Mouse (Mus musculus): ENCODE data around the gene Grcc10. TPM values are rescaled to one million over a fixed set of nuclear protein-coding genes. Genes with fewer than 3 reads are reported as not detected.

Gene Grcc10
- polyA plus RNA-seq, 1 experiment from 2014 or later, result 689 TPM

DNA sequence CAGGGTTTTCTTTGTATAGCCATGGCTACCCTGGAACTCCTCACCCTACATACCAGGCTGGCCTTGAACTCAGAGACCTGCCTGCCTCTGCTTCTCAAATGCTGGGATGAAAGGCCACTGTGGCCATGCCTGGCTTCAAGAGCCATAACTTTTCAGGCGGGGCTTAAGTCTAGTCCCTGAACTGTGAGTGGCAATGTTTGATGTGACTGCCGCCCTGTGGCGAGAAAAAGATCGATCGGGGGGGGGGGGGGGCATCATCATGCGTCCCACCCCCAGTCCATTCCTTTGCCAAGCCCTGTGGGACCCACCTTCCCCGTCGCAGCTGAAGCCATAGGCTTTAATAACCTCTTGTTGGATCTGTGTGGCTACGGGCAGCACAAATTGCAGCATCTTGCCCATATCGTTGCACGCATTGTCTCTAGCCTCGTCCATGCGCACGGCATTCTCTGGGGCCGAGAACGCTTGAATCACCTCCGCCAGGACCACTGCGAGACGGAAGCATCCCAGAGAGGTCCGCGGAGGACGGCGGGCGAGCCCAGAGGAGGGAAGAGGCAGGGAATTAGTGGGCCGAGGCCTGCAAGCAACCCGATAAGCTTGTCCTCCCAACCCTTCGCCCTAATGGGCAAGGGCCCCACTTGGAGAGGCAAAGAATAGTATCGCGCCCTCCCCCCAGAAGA is 825 bp downstream of the Grcc10 start:
- DNase-seq (peak; percentile 74), ATAC-seq (ENCODE audit: low FRiP score, low TSS enrichment) (peak; percentile 25)
- Histone ChIP-seq H3K9me3 (ENCODE audit: control insufficient read depth, low read length) (no peaks in the 10 kb centered on the region), H3K27ac (replicated peaks; ENCODE audit: low read depth, low read length) (peak overlapping the region; percentile 99), H3K4me3 (replicated peaks; ENCODE audit: low read depth, low read length) (peak overlapping the region; percentile 70), H3K36me3 (ENCODE audit: control insufficient read depth, insufficient read depth, low read length) (peaks cover 36% of the 10 kb centered on the region), H3K4me2 (ENCODE audit: low read length) (peak overlapping the region; percentile 77), H3K27me3 (ENCODE audit: control insufficient read depth, insufficient read depth, low read length) (no peaks in the 10 kb centered on the region), H3K4me1 (ENCODE audit: control insufficient read depth, insufficient read depth, low read length) (peaks cover 28% of the 10 kb centered on the region), H3K9ac (replicated peaks; ENCODE audit: low read length) (peak overlapping the region; percentile 94)
- under 1% methylated on average over 29 of the region's 29 CpGs for WGBS

DNA sequence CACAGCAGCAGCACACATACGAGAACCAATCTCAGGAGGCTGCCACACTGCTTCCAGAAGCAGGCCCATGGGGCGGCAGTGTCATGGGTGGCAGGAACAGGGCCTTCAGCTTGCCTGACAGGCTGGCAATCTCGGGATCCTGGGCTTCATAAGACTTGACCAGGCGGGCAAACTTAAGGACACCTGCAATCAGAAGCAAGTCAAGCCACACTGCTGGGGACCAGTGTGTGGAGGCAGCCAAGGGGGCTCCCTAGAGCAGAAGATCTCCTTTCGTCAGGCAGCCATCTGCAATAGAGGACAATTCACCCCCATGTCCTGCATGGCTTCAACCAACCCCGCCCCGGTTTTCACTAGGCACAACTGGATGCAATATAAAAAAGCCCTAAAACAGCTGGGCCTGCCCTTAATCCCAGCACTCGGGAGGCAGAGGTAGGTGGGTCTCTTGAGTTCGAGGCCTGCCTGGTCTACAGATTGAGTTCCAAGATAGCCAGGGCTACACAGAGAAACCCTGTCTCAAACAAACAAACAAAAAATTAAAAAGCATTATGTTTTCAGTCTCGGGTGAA is 1.9 kb downstream of the Grcc10 start:
- Histone ChIP-seq H3K27me3 (ENCODE audit: control insufficient read depth, insufficient read depth, low read length) (no peaks in the 10 kb centered on the region), H3K4me2 (ENCODE audit: low read length) (peak overlapping the region; percentile 77), H3K4me1 (ENCODE audit: control insufficient read depth, insufficient read depth, low read length) (peaks cover 25% of the 10 kb centered on the region), H3K36me3 (ENCODE audit: control insufficient read depth, insufficient read depth, low read length) (peaks cover 26% of the 10 kb centered on the region), H3K9ac (replicated peaks; ENCODE audit: low read length) (no peak overlapping the region), H3K4me3 (replicated peaks; ENCODE audit: low read depth, low read length) (no peak overlapping the region), H3K27ac (replicated peaks; ENCODE audit: low read depth, low read length) (0 out of 2 replicates have a peak overlapping the region, but pooled peaks have one; percentile 99), H3K9me3 (ENCODE audit: control insufficient read depth, low read length) (no peaks in the 10 kb centered on the region)
- no peak for DNase-seq
- ATAC-seq (ENCODE audit: low FRiP score, low TSS enrichment), result no peak
- 85% methylated on average over 10 of the region's 10 CpGs for WGBS

DNA sequence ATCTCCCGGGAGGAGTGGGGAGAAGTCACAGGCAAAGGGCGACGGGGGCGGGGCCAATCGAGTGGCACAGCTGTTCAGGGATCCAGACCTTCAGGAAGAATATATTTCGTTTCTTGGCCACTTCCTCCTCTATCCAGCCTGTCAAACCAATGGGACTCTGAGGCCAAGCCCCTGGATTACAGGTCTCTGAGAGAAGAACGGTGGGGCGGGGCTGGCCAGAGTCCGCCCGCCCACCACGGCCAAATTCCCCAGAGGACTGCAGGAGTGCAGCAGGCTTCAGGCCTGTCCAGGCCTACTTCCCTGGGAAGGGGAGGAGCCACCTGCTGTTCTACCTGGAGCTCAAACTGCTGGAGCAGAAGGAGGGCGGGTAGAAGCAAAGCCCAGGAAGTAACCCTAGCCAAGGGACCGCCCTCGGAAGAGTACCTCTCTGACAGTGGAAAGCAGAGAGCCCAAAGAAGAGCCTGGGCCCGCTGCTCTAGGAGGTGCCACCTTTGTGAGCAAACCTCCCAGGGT is 2.6 kb downstream of the Grcc10 start, which contains the start of gene Ptpn6:
Ptpn6 (minus strand) TSS at position 204 of the 513 bp plus-strand sequence.
- Histone ChIP-seq H3K4me2 (ENCODE audit: low read length) (peak within 1 kb of the TSS; percentile 77; the same call in 1 of the 2 replicates), H3K4me1 (ENCODE audit: control insufficient read depth, insufficient read depth, low read length) (peaks cover 25% of the 10 kb centered on the region), H3K9me3 (ENCODE audit: control insufficient read depth, low read length) (no peaks in the 10 kb centered on the region), H3K27me3 (ENCODE audit: control insufficient read depth, insufficient read depth, low read length) (no peaks in the 10 kb centered on the region), H3K27ac (replicated peaks; ENCODE audit: low read depth, low read length) (no peak within 1 kb of the TSS), H3K36me3 (ENCODE audit: control insufficient read depth, insufficient read depth, low read length) (peaks cover 18% of the 10 kb centered on the region), H3K4me3 (replicated peaks; ENCODE audit: low read depth, low read length) (no peak within 1 kb of the TSS), H3K9ac (replicated peaks; ENCODE audit: low read length) (no peak within 1 kb of the TSS; the same call in 1 of the 2 replicates)
- DNase-seq, result no peak
- 23% methylated on average over 15 of the region's 15 CpGs for WGBS
- ATAC-seq (ENCODE audit: low FRiP score, low TSS enrichment), result no peak

- DNase-seq (no peak), ATAC-seq (ENCODE audit: low FRiP score, low TSS enrichment) (no peak)
- no peak overlapping the region for H3K4me3 ChIP-seq (replicated peaks; ENCODE audit: low read depth, low read length)
- no peak overlapping the region for H3K27ac ChIP-seq (replicated peaks; ENCODE audit: low read depth, low read length)
- WGBS, result 91% methylated on average over 11 of the region's 11 CpGs
- no peaks in the 10 kb centered on the region for H3K27me3 ChIP-seq (ENCODE audit: control insufficient read depth, insufficient read depth, low read length)
- H3K4me2 ChIP-seq (ENCODE audit: low read length), result no peak overlapping the region
- 0 out of 2 replicates have a peak, but pooled peaks cover 6% of the 10 kb centered on the region for H3K36me3 ChIP-seq (ENCODE audit: control insufficient read depth, insufficient read depth, low read length)
- H3K4me1 ChIP-seq (ENCODE audit: control insufficient read depth, insufficient read depth, low read length), result peaks cover 23% of the 10 kb centered on the region
- no peaks in the 10 kb centered on the region for H3K9me3 ChIP-seq (ENCODE audit: control insufficient read depth, low read length)
- no peak overlapping the region for H3K9ac ChIP-seq (replicated peaks; ENCODE audit: low read length)
Measured at GRCm38 (mm10) chr6:124737040-124737439, 4.1 kb downstream of the Grcc10 start.

DNA sequence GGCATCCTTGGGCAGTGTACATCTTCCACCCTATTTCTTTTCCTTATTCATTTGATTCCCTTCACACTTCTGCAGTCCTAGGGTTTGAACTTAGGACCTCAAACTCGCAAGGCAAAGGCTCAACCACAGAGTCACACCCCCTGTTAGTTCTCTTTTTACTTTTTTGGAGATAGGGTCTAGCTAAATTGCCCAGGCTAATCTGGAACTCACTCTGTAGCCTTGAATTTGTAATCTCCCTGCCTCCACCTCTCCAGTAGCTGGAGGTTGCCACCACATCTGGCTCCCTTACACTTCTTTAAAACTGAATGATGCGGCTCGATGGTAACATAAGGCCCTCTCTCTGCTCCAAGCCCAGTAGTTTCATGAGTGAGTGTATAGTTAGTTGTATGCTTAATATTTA is 6.8 kb downstream of the Grcc10 start:
- 0 out of 2 replicates have a peak, but pooled peaks cover 6% of the 10 kb centered on the region for H3K36me3 ChIP-seq (ENCODE audit: control insufficient read depth, insufficient read depth, low read length)
- 90% methylated on average over 3 of the region's 3 CpGs for WGBS
- no peak overlapping the region for H3K4me2 ChIP-seq (ENCODE audit: low read length)
- no peak overlapping the region for H3K9ac ChIP-seq (replicated peaks; ENCODE audit: low read length)
- no peak overlapping the region for H3K4me3 ChIP-seq (replicated peaks; ENCODE audit: low read depth, low read length)
- no peaks in the 10 kb centered on the region for H3K27me3 ChIP-seq (ENCODE audit: control insufficient read depth, insufficient read depth, low read length)
- no peak for ATAC-seq (ENCODE audit: low FRiP score, low TSS enrichment)
- no peaks in the 10 kb centered on the region for H3K9me3 ChIP-seq (ENCODE audit: control insufficient read depth, low read length)
- no peak for DNase-seq
- H3K27ac ChIP-seq (replicated peaks; ENCODE audit: low read depth, low read length), result no peak overlapping the region
- peaks cover 11% of the 10 kb centered on the region; the same call in 1 of the 2 replicates for H3K4me1 ChIP-seq (ENCODE audit: control insufficient read depth, insufficient read depth, low read length)

DNA sequence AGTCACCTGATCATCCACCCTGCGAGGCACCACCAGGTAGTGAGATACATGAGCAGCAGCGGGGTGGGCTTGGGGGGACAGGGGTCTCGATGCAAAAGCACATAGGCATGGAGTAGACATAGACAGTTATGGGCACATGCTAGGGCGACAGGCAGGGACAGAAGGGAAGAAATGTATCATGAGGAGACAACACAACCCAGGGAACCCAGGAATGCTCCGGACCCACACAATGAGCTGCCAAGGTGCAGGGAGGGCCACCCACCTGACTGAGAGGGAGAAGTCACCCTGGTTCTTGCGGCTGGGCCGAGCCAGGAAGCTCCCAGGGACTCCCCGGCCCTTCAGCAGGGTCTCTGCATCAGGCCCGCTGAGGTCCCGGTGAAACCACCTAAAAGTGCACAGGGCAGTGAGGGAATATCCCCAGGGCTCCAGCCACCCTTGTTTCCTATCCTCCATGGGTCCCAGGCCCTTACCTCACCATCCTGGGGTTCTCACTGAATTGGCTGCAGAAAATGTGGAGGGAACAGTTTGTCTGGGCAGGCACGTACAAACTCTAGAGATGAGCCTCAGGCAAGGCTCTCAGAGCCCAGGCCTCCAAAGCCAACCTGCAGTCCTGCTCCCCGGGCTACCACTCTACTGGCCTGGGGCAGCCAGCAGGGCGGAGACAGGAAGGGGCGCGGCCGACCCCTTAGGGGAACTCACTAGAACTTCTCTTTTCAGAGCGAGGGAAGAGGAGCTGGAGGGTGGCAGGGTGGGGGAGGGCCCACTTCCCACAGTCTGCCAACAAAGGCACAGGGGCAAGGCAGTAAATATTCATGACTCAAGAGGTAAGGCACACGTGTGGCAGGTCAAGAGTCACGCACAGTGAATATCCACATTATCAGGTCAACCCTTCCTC is 8.5 kb downstream of the Grcc10 start:
- Histone ChIP-seq H3K4me2 (ENCODE audit: low read length) (no peak overlapping the region), H3K27ac (replicated peaks; ENCODE audit: low read depth, low read length) (no peak overlapping the region), H3K4me3 (replicated peaks; ENCODE audit: low read depth, low read length) (no peak overlapping the region), H3K4me1 (ENCODE audit: control insufficient read depth, insufficient read depth, low read length) (no peaks in the 10 kb centered on the region), H3K27me3 (ENCODE audit: control insufficient read depth, insufficient read depth, low read length) (no peaks in the 10 kb centered on the region), H3K9me3 (ENCODE audit: control insufficient read depth, low read length) (no peaks in the 10 kb centered on the region), H3K36me3 (ENCODE audit: control insufficient read depth, insufficient read depth, low read length) (no peaks in the 10 kb centered on the region), H3K9ac (replicated peaks; ENCODE audit: low read length) (no peak overlapping the region)
- DNase-seq (no peak), ATAC-seq (ENCODE audit: low FRiP score, low TSS enrichment) (no peak)
- 54% methylated on average over 19 of the region's 19 CpGs for WGBS

- Histone ChIP-seq H3K27ac (replicated peaks; ENCODE audit: low read depth, low read length) (no peak overlapping the region), H3K4me3 (replicated peaks; ENCODE audit: low read depth, low read length) (no peak overlapping the region), H3K4me1 (ENCODE audit: control insufficient read depth, insufficient read depth, low read length) (no peaks in the 10 kb centered on the region), H3K9me3 (ENCODE audit: control insufficient read depth, low read length) (no peaks in the 10 kb centered on the region), H3K27me3 (ENCODE audit: control insufficient read depth, insufficient read depth, low read length) (no peaks in the 10 kb centered on the region), H3K36me3 (ENCODE audit: control insufficient read depth, insufficient read depth, low read length) (no peaks in the 10 kb centered on the region), H3K9ac (replicated peaks; ENCODE audit: low read length) (no peak overlapping the region), H3K4me2 (ENCODE audit: low read length) (no peak overlapping the region)
- 85% methylated on average over 7 of the region's 7 CpGs for WGBS
- DNase-seq, result no peak
- ATAC-seq (ENCODE audit: low FRiP score, low TSS enrichment), result no peak
Measured at GRCm38 (mm10) chr6:124731038-124731437, 10.1 kb downstream of the Grcc10 start.

DNA sequence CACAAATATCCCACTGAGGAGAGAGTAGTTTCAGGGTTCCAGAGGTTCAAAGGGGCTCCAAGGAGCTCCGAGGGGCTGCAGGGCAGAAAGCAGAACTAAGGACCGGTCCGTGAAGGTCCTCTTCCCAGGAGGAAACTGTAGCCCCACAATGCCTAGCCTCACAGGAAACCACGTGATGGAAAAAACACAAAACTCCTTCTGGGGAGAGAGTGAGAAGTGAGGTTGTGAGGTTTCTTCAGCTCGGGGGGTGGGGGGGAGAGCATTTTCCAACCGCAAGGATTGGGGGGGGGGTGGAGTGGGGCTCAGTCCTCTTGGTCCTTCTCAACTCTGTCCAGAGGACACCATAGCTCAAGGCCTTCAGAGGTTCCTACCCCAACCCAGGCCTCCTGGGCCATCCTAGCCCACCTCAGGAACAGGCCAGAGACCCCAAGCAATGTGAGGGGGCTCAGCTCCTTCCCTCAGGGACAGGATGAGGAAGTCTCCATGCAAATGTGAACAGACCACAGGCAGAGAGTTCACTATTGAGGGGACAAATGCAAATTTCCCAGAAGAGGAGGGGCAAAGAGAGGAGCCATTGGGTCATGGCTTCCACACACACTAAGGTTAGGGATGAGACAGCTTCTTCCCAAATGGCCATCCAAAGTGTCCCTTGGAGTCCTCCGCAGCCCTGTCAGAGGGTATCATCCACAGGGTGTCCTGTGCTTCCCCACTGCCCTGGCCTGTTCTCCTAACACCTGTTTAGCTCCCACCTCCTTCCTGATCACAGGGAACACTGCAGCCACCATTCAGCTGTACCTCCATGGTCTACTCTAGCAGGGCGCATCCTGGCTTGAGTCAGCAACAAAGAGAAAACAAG is 11.1 kb downstream of the Grcc10 start:
- DNase-seq, result no peak
- H3K36me3 ChIP-seq (ENCODE audit: control insufficient read depth, insufficient read depth, low read length), result no peaks in the 10 kb centered on the region
- H3K9me3 ChIP-seq (ENCODE audit: control insufficient read depth, low read length), result no peaks in the 10 kb centered on the region
- no peak overlapping the region for H3K9ac ChIP-seq (replicated peaks; ENCODE audit: low read length)
- no peaks in the 10 kb centered on the region for H3K4me1 ChIP-seq (ENCODE audit: control insufficient read depth, insufficient read depth, low read length)
- H3K4me3 ChIP-seq (replicated peaks; ENCODE audit: low read depth, low read length), result no peak overlapping the region
- H3K27me3 ChIP-seq (ENCODE audit: control insufficient read depth, insufficient read depth, low read length), result no peaks in the 10 kb centered on the region
- 87% methylated on average over 7 of the region's 8 CpGs for WGBS
- ATAC-seq (ENCODE audit: low FRiP score, low TSS enrichment), result no peak
- no peak overlapping the region for H3K4me2 ChIP-seq (ENCODE audit: low read length)
- no peak overlapping the region for H3K27ac ChIP-seq (replicated peaks; ENCODE audit: low read depth, low read length)
